Mouse (Mus musculus): ENCODE data around the gene Gm3020. TPM values are rescaled to one million over a fixed set of nuclear protein-coding genes. Genes with fewer than 3 reads are reported as not detected.

The Gm3020 gene
- not detected for polyA plus RNA-seq (2014; fragmentation: Illumina TruSeq; extraction: RNeasy Lipid Tissue Mini Kit (QIAGEN cat#74804); ENCODE audit: low read depth, low replicate concordance)

DNA sequence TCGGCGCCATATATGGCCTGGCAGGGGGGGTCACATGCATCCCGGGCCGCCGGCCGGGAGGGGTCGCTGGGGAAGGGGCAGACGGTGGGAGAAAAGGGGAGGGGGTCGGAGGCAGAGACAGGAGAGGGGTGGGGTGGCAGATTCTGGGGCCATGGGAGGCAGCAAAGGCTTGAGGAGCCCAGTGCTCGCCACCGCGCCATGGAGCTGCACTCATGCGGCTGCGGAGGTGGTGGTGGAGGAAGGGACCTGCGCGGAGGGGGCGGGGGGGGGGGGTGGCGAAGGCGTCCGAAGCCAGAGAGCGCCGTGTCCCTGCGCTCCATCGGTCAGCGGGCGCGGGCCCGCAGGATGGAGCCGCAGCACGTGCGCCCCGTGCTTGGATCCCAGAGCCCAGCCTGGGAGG lies at the start of gene Gm3020:
Gene Gm3020 (plus strand): TSS at position 301 of the 400 bp plus-strand sequence.

DNA sequence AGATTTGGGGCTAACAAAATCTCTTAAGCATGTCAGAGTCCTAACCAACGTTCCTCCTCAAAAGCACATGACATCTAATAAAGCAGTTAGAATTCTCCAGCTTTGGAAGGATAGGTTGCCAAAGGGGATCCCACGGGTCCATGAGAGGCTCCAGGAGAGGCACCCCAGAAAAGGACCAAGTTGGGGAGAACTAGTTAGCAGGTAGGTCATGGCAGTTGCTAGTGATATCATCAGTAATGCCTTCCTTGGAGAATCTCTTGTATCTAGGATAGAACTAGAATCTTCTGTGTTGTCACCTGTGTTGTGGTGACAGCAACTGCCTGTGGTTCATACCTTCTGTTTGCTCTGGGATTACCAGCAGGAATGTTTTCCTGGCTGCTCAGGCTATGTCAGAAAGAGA lies 17.6 kb upstream of the Gm3020 start, which contains the start of gene Gm3012:
Gene Gm3012 (plus strand): TSS at position 301 of the 400 bp plus-strand sequence.

DNA sequence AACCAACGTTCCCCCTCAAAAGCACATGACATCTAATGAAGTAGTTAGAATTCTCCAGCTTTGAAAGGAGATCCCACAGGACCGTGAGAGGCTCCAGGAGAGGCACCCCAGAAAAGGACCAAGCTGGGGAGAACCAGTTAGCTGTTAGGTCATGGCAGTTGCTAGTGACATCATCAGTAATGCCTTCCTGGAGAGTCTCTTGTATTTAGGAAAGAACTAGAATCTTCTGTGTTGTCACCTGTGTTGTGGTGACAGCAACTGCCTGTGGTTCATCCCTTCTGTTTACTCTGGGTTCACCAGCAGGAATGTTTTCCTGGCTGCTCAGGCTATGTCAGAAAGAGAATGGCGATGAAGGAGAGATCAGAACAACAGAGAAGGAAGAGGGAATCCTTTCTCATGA lies 36.7 kb downstream of the Gm3020 start, which contains the start of gene Gm3043:
Gene Gm3043 (plus strand): TSS at position 301 of the 400 bp plus-strand sequence.

Other genes with a start within 250 kb of the Gm3020 start
- not detected for gene Gm10409, start 239.4 kb upstream of the Gm3020 start, polyA plus RNA-seq (2014; fragmentation: Illumina TruSeq; extraction: RNeasy Lipid Tissue Mini Kit (QIAGEN cat#74804); ENCODE audit: low read depth, low replicate concordance)
- gene Gm3005, start 223.9 kb upstream of the Gm3020 start, polyA plus RNA-seq (2014; fragmentation: Illumina TruSeq; extraction: RNeasy Lipid Tissue Mini Kit (QIAGEN cat#74804); ENCODE audit: low read depth, low replicate concordance) = not detected
- gene Gm10408, start 202.7 kb upstream of the Gm3020 start, polyA plus RNA-seq (2014; fragmentation: Illumina TruSeq; extraction: RNeasy Lipid Tissue Mini Kit (QIAGEN cat#74804); ENCODE audit: low read depth, low replicate concordance) = not detected
- not detected for gene Gm3012, start 17.5 kb upstream of the Gm3020 start, polyA plus RNA-seq (2014; fragmentation: Illumina TruSeq; extraction: RNeasy Lipid Tissue Mini Kit (QIAGEN cat#74804); ENCODE audit: low read depth, low replicate concordance)
- gene Gm3043, start 36.8 kb downstream of the Gm3020 start, polyA plus RNA-seq (2014; fragmentation: Illumina TruSeq; extraction: RNeasy Lipid Tissue Mini Kit (QIAGEN cat#74804); ENCODE audit: low read depth, low replicate concordance) = not detected
- gene Gm3002, start 158.0 kb downstream of the Gm3020 start, polyA plus RNA-seq (2014; fragmentation: Illumina TruSeq; extraction: RNeasy Lipid Tissue Mini Kit (QIAGEN cat#74804); ENCODE audit: low read depth, low replicate concordance) = not detected
- gene Gm3033, start 194.2 kb downstream of the Gm3020 start, polyA plus RNA-seq (2014; fragmentation: Illumina TruSeq; extraction: RNeasy Lipid Tissue Mini Kit (QIAGEN cat#74804); ENCODE audit: low read depth, low replicate concordance) = not detected
- gene Gm2916, start 232.1 kb downstream of the Gm3020 start, polyA plus RNA-seq (2014; fragmentation: Illumina TruSeq; extraction: RNeasy Lipid Tissue Mini Kit (QIAGEN cat#74804); ENCODE audit: low read depth, low replicate concordance) = not detected